Mouse (Mus musculus): Measurements from ENCODE around the gene Slit3.

Gene Slit3

GRCm38 (mm10) chr11:35364469-35364868, 243.4 kb downstream of the Slit3 start:
- no peak for DNase-seq

- no peak for DNase-seq
Measured at GRCm38 (mm10) chr11:35365510-35365931, 244.5 kb downstream of the Slit3 start.

GRCm38 (mm10) chr11:35366611-35367010, 245.6 kb downstream of the Slit3 start:
- DNase-seq = no peak

- peak; percentile 23 for DNase-seq
Measured at GRCm38 (mm10) chr11:35367248-35367647, 246.2 kb downstream of the Slit3 start.

GRCm38 (mm10) chr11:35369964-35370363, 248.9 kb downstream of the Slit3 start:
- DNase-seq = no peak

GRCm38 (mm10) chr11:35370705-35371104, 249.7 kb downstream of the Slit3 start:
- DNase-seq = no peak

GRCm38 (mm10) chr11:35372410-35372809, 251.4 kb downstream of the Slit3 start:
- no peak for DNase-seq

GRCm38 (mm10) chr11:35375072-35375471, 254.0 kb downstream of the Slit3 start:
- no peak for DNase-seq

GRCm38 (mm10) chr11:35378802-35379201, 257.8 kb downstream of the Slit3 start:
- no peak for DNase-seq

- no peak for DNase-seq
Measured at GRCm38 (mm10) chr11:35379407-35379806, 258.4 kb downstream of the Slit3 start.

GRCm38 (mm10) chr11:35380766-35381165, 259.7 kb downstream of the Slit3 start:
- DNase-seq = no peak

- DNase-seq = no peak
Measured at GRCm38 (mm10) chr11:35385444-35385843, 264.4 kb downstream of the Slit3 start.

- DNase-seq = no peak
Measured at GRCm38 (mm10) chr11:35387826-35388225, 266.8 kb downstream of the Slit3 start.

GRCm38 (mm10) chr11:35388471-35388870, 267.4 kb downstream of the Slit3 start:
- no peak for DNase-seq

- DNase-seq = no peak
Measured at GRCm38 (mm10) chr11:35389341-35389740, 268.3 kb downstream of the Slit3 start.

- DNase-seq = no peak
Measured at GRCm38 (mm10) chr11:35389780-35390435, 268.9 kb downstream of the Slit3 start.

- DNase-seq = no peak
Measured at GRCm38 (mm10) chr11:35393815-35394214, 272.8 kb downstream of the Slit3 start.

GRCm38 (mm10) chr11:35395376-35395775, 274.4 kb downstream of the Slit3 start:
- DNase-seq = no peak

GRCm38 (mm10) chr11:35398353-35398752, 277.3 kb downstream of the Slit3 start:
- DNase-seq = no peak

- no peak for DNase-seq
Measured at GRCm38 (mm10) chr11:35403516-35403915, 282.5 kb downstream of the Slit3 start.

GRCm38 (mm10) chr11:35406045-35406444, 285.0 kb downstream of the Slit3 start:
- no peak for DNase-seq

- no peak for DNase-seq
Measured at GRCm38 (mm10) chr11:35406522-35406921, 285.5 kb downstream of the Slit3 start.

GRCm38 (mm10) chr11:35407341-35408154, 286.5 kb downstream of the Slit3 start:
- peak; percentile 64 for DNase-seq

- no peak for DNase-seq
Measured at GRCm38 (mm10) chr11:35410431-35410830, 289.4 kb downstream of the Slit3 start.

Data from thymus, postnatal 4 days (tissue).